Mouse (Mus musculus): Measurements from ENCODE around the gene Atp2b2. TPM values are rescaled to one million over a fixed set of nuclear protein-coding genes. Genes with fewer than 3 reads are reported as not detected.

Gene Atp2b2
- total and polyA plus RNA-seq, 3 experiments: 0.04 TPM; not detected in 2

DNA sequence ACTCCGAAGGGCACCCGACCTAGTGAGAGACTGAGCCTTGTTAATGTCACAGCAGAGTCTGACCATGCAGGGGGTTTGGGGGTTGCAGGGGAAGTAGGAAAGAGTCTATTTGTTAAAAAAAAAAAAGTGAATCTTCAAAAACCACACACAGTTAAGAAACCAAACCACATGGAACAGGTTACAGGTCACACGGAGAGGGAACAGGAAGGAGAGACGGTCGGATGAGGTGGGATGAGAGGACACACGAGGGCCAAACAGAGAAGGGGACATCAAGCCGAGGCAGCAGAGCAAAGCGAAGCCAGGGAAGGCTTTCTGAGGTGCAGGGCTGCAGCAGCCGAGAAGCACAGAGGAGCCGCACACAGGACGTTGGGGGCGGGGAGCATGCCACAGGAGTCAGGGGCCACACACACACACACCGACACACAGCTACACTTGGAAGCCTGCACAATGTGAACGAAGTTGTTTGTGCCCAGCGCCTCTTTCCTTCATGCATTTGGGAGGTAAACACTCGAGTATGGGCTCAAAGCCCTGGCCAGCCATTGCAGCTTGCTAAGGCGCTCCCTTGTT, 293.2 kb downstream of the Atp2b2 start:
- Histone ChIP-seq H3K9ac (ENCODE audit: control insufficient read depth, low read depth, low read length, poor library complexity, severe bottlenecking) (no peak overlapping the region), H3K79me2 (ENCODE audit: control insufficient read depth, insufficient read depth, low read length, poor library complexity) (no peaks in the 10 kb centered on the region), H3K4me1 (ENCODE audit: control insufficient read depth in 1 of 2, insufficient read depth in 2 of 2, low read length in 2 of 2) (no peaks in the 10 kb centered on the region), H3K36me3 (ENCODE audit: control insufficient read depth in 1 of 2, insufficient read depth in 2 of 2, low read length in 2 of 2) (no peaks in the 10 kb centered on the region), H3K4me3 (ENCODE audit: control insufficient read depth in 1 of 2, insufficient read depth in 1 of 2, low read depth in 2 of 2, low read length in 2 of 2) (no peak overlapping the region), H3K27me3 (ENCODE audit: control insufficient read depth in 1 of 2, insufficient read depth in 2 of 2, low read length in 2 of 2) (peaks cover 5 to 9% of the 10 kb centered on the region in 2 experiments), H3K9me3 (replicated peaks; ENCODE audit: insufficient read depth, low read length) (no peaks in the 10 kb centered on the region), H3K27ac (ENCODE audit: control insufficient read depth, low read depth, low read length) (no peak overlapping the region)
- no peak for TF ChIP-seq MYB (IDR thresholded peaks at IDR 0.05; ENCODE audit: low read depth, low read length)
- no peak for DNase-seq (ENCODE audit: low read depth, low spot score)

GRCm38 (mm10) chr6:113748351-113748750, 294.1 kb downstream of the Atp2b2 start:
- peaks cover 5 to 9% of the 10 kb centered on the region in 2 experiments for H3K27me3 ChIP-seq (ENCODE audit: control insufficient read depth in 1 of 2, insufficient read depth in 2 of 2, low read length in 2 of 2)
- no peaks in the 10 kb centered on the region for H3K36me3 ChIP-seq (ENCODE audit: control insufficient read depth in 1 of 2, insufficient read depth in 2 of 2, low read length in 2 of 2)
- H3K9ac ChIP-seq (ENCODE audit: control insufficient read depth, low read depth, low read length, poor library complexity, severe bottlenecking): no peak overlapping the region
- no peaks in the 10 kb centered on the region for H3K9me3 ChIP-seq (replicated peaks; ENCODE audit: insufficient read depth, low read length)
- no peak for DNase-seq (ENCODE audit: low read depth, low spot score)
- TF ChIP-seq NRF1 (IDR thresholded peaks at IDR 0.05; ENCODE audit: insufficient read depth, low read depth, low read length, poor library complexity, severe bottlenecking) (no peak), MEF2A (IDR thresholded peaks at IDR 0.05; ENCODE audit: extremely low read depth, insufficient replicate concordance, low read depth, low read length, poor library complexity, severe bottlenecking) (no peak), KAT2A (conservative IDR thresholded peaks at IDR 0.05; ENCODE audit: low read depth, low read length) (no peak), CTCF (IDR thresholded peaks at IDR 0.05 in 2 of 3, conservative IDR thresholded peaks at IDR 0.05 in 1 of 3; ENCODE audit: control insufficient read depth in 1 of 3, insufficient read depth in 1 of 3, low read depth in 2 of 3, low read length in 3 of 3, poor library complexity in 1 of 3, severe bottlenecking in 1 of 3) (no peak), POLR2AphosphoS5 (IDR thresholded peaks at IDR 0.05; ENCODE audit: borderline replicate concordance, low read depth, low read length) (no peak)
- no peaks in the 10 kb centered on the region for H3K79me2 ChIP-seq (ENCODE audit: control insufficient read depth, insufficient read depth, low read length, poor library complexity)
- no peak overlapping the region for H3K4me3 ChIP-seq (ENCODE audit: control insufficient read depth in 1 of 2, insufficient read depth in 1 of 2, low read depth in 2 of 2, low read length in 2 of 2)
- no peak overlapping the region for H3K27ac ChIP-seq (ENCODE audit: control insufficient read depth, low read depth, low read length)
- H3K4me1 ChIP-seq (ENCODE audit: control insufficient read depth in 1 of 2, insufficient read depth in 2 of 2, low read length in 2 of 2): no peaks in the 10 kb centered on the region

- no peak for DNase-seq (ENCODE audit: low read depth, low spot score)
- Histone ChIP-seq H3K27me3 (ENCODE audit: control insufficient read depth in 1 of 2, insufficient read depth in 2 of 2, low read length in 2 of 2) (peaks cover 6 to 9% of the 10 kb centered on the region in 2 experiments), H3K9me3 (replicated peaks; ENCODE audit: insufficient read depth, low read length) (no peaks in the 10 kb centered on the region), H3K4me1 (ENCODE audit: control insufficient read depth in 1 of 2, insufficient read depth in 2 of 2, low read length in 2 of 2) (no peaks in the 10 kb centered on the region), H3K27ac (ENCODE audit: control insufficient read depth, low read depth, low read length) (no peak overlapping the region), H3K9ac (ENCODE audit: control insufficient read depth, low read depth, low read length, poor library complexity, severe bottlenecking) (no peak overlapping the region), H3K4me3 (ENCODE audit: control insufficient read depth in 1 of 2, insufficient read depth in 1 of 2, low read depth in 2 of 2, low read length in 2 of 2) (no peak overlapping the region), H3K79me2 (ENCODE audit: control insufficient read depth, insufficient read depth, low read length, poor library complexity) (no peaks in the 10 kb centered on the region), H3K36me3 (ENCODE audit: control insufficient read depth in 1 of 2, insufficient read depth in 2 of 2, low read length in 2 of 2) (no peaks in the 10 kb centered on the region)
- TF ChIP-seq ZMIZ1 (IDR thresholded peaks at IDR 0.05; ENCODE audit: low read depth, low read length) (no peak), SIN3A (IDR thresholded peaks at IDR 0.05; ENCODE audit: low read length) (no peak), USF1 (IDR thresholded peaks at IDR 0.05; ENCODE audit: low read depth, low read length) (no peak), USF2 (IDR thresholded peaks at IDR 0.05; ENCODE audit: borderline replicate concordance in 1 of 2, insufficient read depth in 1 of 2, low read depth in 1 of 2, low read length in 2 of 2) (no peak), TCF12 (IDR thresholded peaks at IDR 0.05; ENCODE audit: low read depth, low read length) (no peak), MAX (IDR thresholded peaks at IDR 0.05; ENCODE audit: low read length) (no peak), UBTF (IDR thresholded peaks at IDR 0.05; ENCODE audit: borderline replicate concordance, insufficient read depth, low read depth, low read length) (no peak), MEF2A (IDR thresholded peaks at IDR 0.05; ENCODE audit: extremely low read depth, insufficient replicate concordance, low read depth, low read length, poor library complexity, severe bottlenecking) (no peak), GATA1 (IDR thresholded peaks at IDR 0.05; ENCODE audit: low read depth, low read length) (no peak), ZNF384 (IDR thresholded peaks at IDR 0.05; ENCODE audit: low read depth, low read length) (no peak), CHD2 (IDR thresholded peaks at IDR 0.05; ENCODE audit: low read length) (no peak)
These were observed 295.1 kb downstream of the Atp2b2 start for GRCm38 (mm10) chr6:113747284-113747683.

Measured in MEL (cell line).